Mouse (Mus musculus): ENCODE measurements around the gene Akt3. TPM values are rescaled to one million over a fixed set of nuclear protein-coding genes. Genes with fewer than 3 reads are reported as not detected.

The Akt3 gene
- total RNA-seq, 2 experiments from 2014 or later, result 45.9 to 73.1 TPM

GRCm38 (mm10) chr1:177190358-177190757, 67.6 kb downstream of the Akt3 start:
- no peak for ATAC-seq (ENCODE audit: poor library complexity, severe bottlenecking)

- peak; percentile 92 for ATAC-seq (ENCODE audit: poor library complexity, severe bottlenecking)
These were observed 69.3 kb downstream of the Akt3 start for GRCm38 (mm10) chr1:177188708-177189107.

GRCm38 (mm10) chr1:177186751-177187150, 71.3 kb downstream of the Akt3 start:
- ATAC-seq (ENCODE audit: poor library complexity, severe bottlenecking), result no peak

GRCm38 (mm10) chr1:177179635-177180034, 78.4 kb downstream of the Akt3 start:
- peak; percentile 80 for ATAC-seq (ENCODE audit: poor library complexity, severe bottlenecking)

GRCm38 (mm10) chr1:177175436-177175835, 82.6 kb downstream of the Akt3 start:
- no peak for ATAC-seq (ENCODE audit: poor library complexity, severe bottlenecking)

- no peak for ATAC-seq (ENCODE audit: poor library complexity, severe bottlenecking)
These were observed 86.7 kb downstream of the Akt3 start for GRCm38 (mm10) chr1:177171300-177171699.

GRCm38 (mm10) chr1:177165789-177166188, 92.2 kb downstream of the Akt3 start:
- no peak for ATAC-seq (ENCODE audit: poor library complexity, severe bottlenecking)

- no peak for ATAC-seq (ENCODE audit: poor library complexity, severe bottlenecking)
These were observed 92.7 kb downstream of the Akt3 start for GRCm38 (mm10) chr1:177165336-177165735.

GRCm38 (mm10) chr1:177150344-177151021, 107.5 kb downstream of the Akt3 start:
- no peak for ATAC-seq (ENCODE audit: poor library complexity, severe bottlenecking)

- ATAC-seq (ENCODE audit: poor library complexity, severe bottlenecking), result no peak
These were observed 109.3 kb downstream of the Akt3 start for GRCm38 (mm10) chr1:177148746-177149145.

GRCm38 (mm10) chr1:177141468-177141867, 116.5 kb downstream of the Akt3 start:
- ATAC-seq (ENCODE audit: poor library complexity, severe bottlenecking), result 0 out of 2 replicates have a peak, but pooled peaks have one; percentile 27

GRCm38 (mm10) chr1:177139652-177140051, 118.4 kb downstream of the Akt3 start:
- no peak for ATAC-seq (ENCODE audit: poor library complexity, severe bottlenecking)

- ATAC-seq (ENCODE audit: poor library complexity, severe bottlenecking), result no peak
These were observed 126.5 kb downstream of the Akt3 start for GRCm38 (mm10) chr1:177131458-177131857.

- no peak for ATAC-seq (ENCODE audit: poor library complexity, severe bottlenecking)
These were observed 131.3 kb downstream of the Akt3 start for GRCm38 (mm10) chr1:177126674-177127073.

GRCm38 (mm10) chr1:177110665-177111271, 147.2 kb downstream of the Akt3 start:
- ATAC-seq (ENCODE audit: poor library complexity, severe bottlenecking), result peak; percentile 82

- ATAC-seq (ENCODE audit: poor library complexity, severe bottlenecking), result no peak
These were observed 167.5 kb downstream of the Akt3 start for GRCm38 (mm10) chr1:177090465-177090864.

GRCm38 (mm10) chr1:177089515-177089914, 168.5 kb downstream of the Akt3 start:
- ATAC-seq (ENCODE audit: poor library complexity, severe bottlenecking), result peak; percentile 68

- ATAC-seq (ENCODE audit: poor library complexity, severe bottlenecking), result no peak
These were observed 169.0 kb downstream of the Akt3 start for GRCm38 (mm10) chr1:177089048-177089447.

GRCm38 (mm10) chr1:177081957-177082645, 175.9 kb downstream of the Akt3 start:
- ATAC-seq (ENCODE audit: poor library complexity, severe bottlenecking), result 0 out of 2 replicates have a peak, but pooled peaks have one; percentile 15

GRCm38 (mm10) chr1:177069161-177069560, 188.8 kb downstream of the Akt3 start:
- no peak for ATAC-seq (ENCODE audit: poor library complexity, severe bottlenecking)

GRCm38 (mm10) chr1:177067123-177067646, 190.8 kb downstream of the Akt3 start:
- no peak for ATAC-seq (ENCODE audit: poor library complexity, severe bottlenecking)

- ATAC-seq (ENCODE audit: poor library complexity, severe bottlenecking), result peak; percentile 67
These were observed 192.3 kb downstream of the Akt3 start for GRCm38 (mm10) chr1:177065732-177066131.

All from megakaryocyte, adult 5-6 weeks (primary cell).